Mouse (Mus musculus) hindbrain, embryonic 16.5 days (tissue): ENCODE measurements around the gene Iqgap2. TPM values are rescaled to one million over a fixed set of nuclear protein-coding genes. Genes with fewer than 3 reads are reported as not detected.

Experiments used
- ATAC-seq: fragments of 200-750 bp; cut with Nextera tagmentation; 2 replicates; pipeline ENCODE4 v1.8.0; 2017; ENCODE audit warnings: moderate TSS enrichment, moderate library complexity
- H3K27ac ChIP-seq: fragments of 300-500 bp; sonication (generic); 2 replicates; pipeline ENCODE4 v1.5.1; 2014; ENCODE audit warnings: low read depth, mild to moderate bottlenecking, control low read depth, low read length, moderate library complexity
- H3K27me3 ChIP-seq: fragments of 300-500 bp; sonication (generic); replicated peaks from 2 replicates; pipeline ENCODE4 v1.6.1; 2014; ENCODE audit warnings: low read length; ENCODE audit not compliant: control insufficient read depth, insufficient read depth
- H3K36me3 ChIP-seq: fragments of 300-500 bp; sonication (generic); 2 replicates; pipeline ENCODE4 v1.6.1; 2014; ENCODE audit warnings: mild to moderate bottlenecking, low read length, moderate library complexity, mixed read lengths; ENCODE audit not compliant: control insufficient read depth, insufficient read depth
- H3K4me1 ChIP-seq: fragments of 300-500 bp; sonication (generic); 2 replicates; pipeline ENCODE4 v1.6.1; 2014; ENCODE audit warnings: low read depth, low read length; ENCODE audit not compliant: control insufficient read depth, insufficient read depth
- H3K4me2 ChIP-seq: fragments of 300-500 bp; sonication (generic); 2 replicates; pipeline ENCODE4 v1.6.1; 2014; ENCODE audit warnings: mild to moderate bottlenecking, low read length, control low read depth, moderate library complexity
- H3K4me3 ChIP-seq: fragments of 300-500 bp; sonication (generic); 2 replicates; pipeline ENCODE4 v1.5.1; 2014; ENCODE audit warnings: mild to moderate bottlenecking, low read length, control low read depth, moderate library complexity
- H3K9ac ChIP-seq: fragments of 300-500 bp; sonication (generic); 2 replicates; pipeline ENCODE4 v1.6.1; 2014; ENCODE audit warnings: low read depth, mild to moderate bottlenecking, control low read depth, low read length, moderate library complexity
- H3K9me3 ChIP-seq: fragments of 300-500 bp; sonication (generic); 2 replicates; pipeline ENCODE4 v1.6.1; 2014; ENCODE audit warnings: mild to moderate bottlenecking, low read length, moderate library complexity; ENCODE audit not compliant: control insufficient read depth
- WGBS: fragments of 180-500 bp; shearing (Covaris S2); extraction: QIAGEN DNeasy Blood & Tissue Kit; methylation state at CpG from one replicate; pipeline ENCODE4 v1.1.7; 2014; 5-methylcytosine and 5-hydroxymethylcytosine counted together
- polyA plus RNA-seq: library from polyadenylated mRNA; unstranded; fragments of >200 nt; fragmentation: Nextera tagmentation; extraction: Ambion mirVana; gene quantifications from 2 replicates; pipeline ENCODE4 v1.2.1, GENCODE M21; 2015

Iqgap2 gene
- polyA plus RNA-seq, 1 experiment from 2014 or later: 3.5 TPM

DNA sequence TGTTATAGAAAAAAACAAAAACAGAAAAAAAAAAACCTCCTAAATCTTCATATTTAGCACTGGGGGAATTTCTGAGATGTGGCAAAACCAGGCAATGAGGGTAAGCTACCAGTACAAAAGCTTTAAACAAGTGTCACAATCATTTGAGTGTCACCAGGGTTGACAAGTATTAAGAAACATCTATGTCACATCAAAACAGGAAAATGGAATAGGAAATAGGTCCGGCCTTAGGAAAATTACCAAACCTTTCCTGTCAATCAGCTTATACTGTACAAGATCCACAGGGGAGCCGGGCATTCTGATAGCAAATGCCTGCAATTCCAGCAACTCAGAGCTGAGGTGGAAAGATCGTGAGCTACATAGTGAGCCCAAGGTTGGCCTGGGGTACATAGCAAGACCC, 46.8 kb downstream of the Iqgap2 start:
- no peak for ATAC-seq
- Histone ChIP-seq H3K4me2 (no peak overlapping the region), H3K9ac (no peak overlapping the region), H3K27ac (no peak overlapping the region), H3K4me1 (peaks cover 4% of the 10 kb centered on the region), H3K4me3 (no peak overlapping the region), H3K36me3 (no peaks in the 10 kb centered on the region), H3K9me3 (no peaks in the 10 kb centered on the region), H3K27me3 (no peaks in the 10 kb centered on the region)
- 81% methylated on average over 3 of the region's 3 CpGs for WGBS

GRCm38 (mm10) chr13:95843411-95844026, 48.2 kb downstream of the Iqgap2 start:
- H3K9ac ChIP-seq: no peak overlapping the region
- H3K4me3 ChIP-seq: no peak overlapping the region
- H3K36me3 ChIP-seq: no peaks in the 10 kb centered on the region
- 86% methylated on average over 9 of the region's 10 CpGs for WGBS
- H3K4me1 ChIP-seq: no peaks in the 10 kb centered on the region
- no peaks in the 10 kb centered on the region for H3K9me3 ChIP-seq
- H3K4me2 ChIP-seq: no peak overlapping the region
- ATAC-seq: no peak
- H3K27me3 ChIP-seq: no peaks in the 10 kb centered on the region
- no peak overlapping the region for H3K27ac ChIP-seq

- no peaks in the 10 kb centered on the region for H3K27me3 ChIP-seq
- H3K4me2 ChIP-seq: no peak overlapping the region
- no peak overlapping the region for H3K27ac ChIP-seq
- no peak for ATAC-seq
- no peaks in the 10 kb centered on the region for H3K9me3 ChIP-seq
- no peak overlapping the region for H3K9ac ChIP-seq
- H3K36me3 ChIP-seq: no peaks in the 10 kb centered on the region
- H3K4me3 ChIP-seq: no peak overlapping the region
- H3K4me1 ChIP-seq: no peaks in the 10 kb centered on the region
- WGBS: 82% methylated on average over 7 of the region's 7 CpGs
These were observed 48.9 kb downstream of the Iqgap2 start for GRCm38 (mm10) chr13:95842803-95843202.

DNA sequence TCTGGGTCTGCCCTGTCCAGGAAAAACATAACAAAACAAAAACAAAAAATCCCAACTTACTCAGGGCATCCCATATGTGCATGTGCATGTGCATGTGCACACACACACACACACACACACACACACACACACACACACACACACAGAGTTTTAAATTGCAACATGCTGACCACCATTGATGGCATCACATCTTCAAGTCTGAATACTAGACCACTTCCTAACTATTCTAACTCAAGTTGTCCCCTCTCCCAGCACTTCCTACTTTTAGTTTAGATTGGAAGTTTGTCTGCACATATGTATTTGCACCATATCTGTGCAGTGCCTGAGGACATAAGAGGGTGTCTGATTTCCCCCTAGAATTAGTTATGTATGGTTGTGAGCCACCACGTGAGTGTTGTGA, 49.8 kb downstream of the Iqgap2 start:
- no peak overlapping the region for H3K4me3 ChIP-seq
- H3K9me3 ChIP-seq: no peaks in the 10 kb centered on the region
- no peak overlapping the region for H3K4me2 ChIP-seq
- no peak overlapping the region for H3K27ac ChIP-seq
- no peaks in the 10 kb centered on the region for H3K36me3 ChIP-seq
- no peak for ATAC-seq
- no peak overlapping the region for H3K9ac ChIP-seq
- no peaks in the 10 kb centered on the region for H3K4me1 ChIP-seq
- no peaks in the 10 kb centered on the region for H3K27me3 ChIP-seq
- 95% methylated on average over 1 of the region's 1 CpGs for WGBS

DNA sequence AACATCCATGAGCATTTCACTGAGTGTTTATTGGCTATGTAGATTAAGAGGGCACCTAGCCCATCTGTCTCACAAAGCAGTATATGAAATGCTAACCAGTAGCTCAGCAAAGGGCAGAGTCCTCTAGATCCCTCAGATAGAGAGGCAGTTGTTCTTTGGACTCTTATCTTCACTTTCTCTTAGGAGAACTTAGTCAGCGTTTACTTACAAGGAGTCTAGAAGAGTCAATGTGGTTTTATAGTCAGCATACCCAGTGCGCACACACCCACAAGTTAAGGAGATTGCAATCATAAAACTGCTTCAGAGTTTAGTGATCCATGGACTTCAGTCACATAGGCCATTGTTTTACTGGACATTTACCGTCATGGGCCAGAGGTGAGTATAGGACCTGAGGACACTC, 54.8 kb downstream of the Iqgap2 start:
- 95% methylated on average over 3 of the region's 3 CpGs for WGBS
- no peak overlapping the region for H3K9ac ChIP-seq
- H3K4me1 ChIP-seq: no peaks in the 10 kb centered on the region
- no peak overlapping the region for H3K4me2 ChIP-seq
- ATAC-seq: no peak
- no peaks in the 10 kb centered on the region for H3K27me3 ChIP-seq
- no peaks in the 10 kb centered on the region for H3K36me3 ChIP-seq
- H3K27ac ChIP-seq: no peak overlapping the region
- no peak overlapping the region for H3K4me3 ChIP-seq
- H3K9me3 ChIP-seq: no peaks in the 10 kb centered on the region

DNA sequence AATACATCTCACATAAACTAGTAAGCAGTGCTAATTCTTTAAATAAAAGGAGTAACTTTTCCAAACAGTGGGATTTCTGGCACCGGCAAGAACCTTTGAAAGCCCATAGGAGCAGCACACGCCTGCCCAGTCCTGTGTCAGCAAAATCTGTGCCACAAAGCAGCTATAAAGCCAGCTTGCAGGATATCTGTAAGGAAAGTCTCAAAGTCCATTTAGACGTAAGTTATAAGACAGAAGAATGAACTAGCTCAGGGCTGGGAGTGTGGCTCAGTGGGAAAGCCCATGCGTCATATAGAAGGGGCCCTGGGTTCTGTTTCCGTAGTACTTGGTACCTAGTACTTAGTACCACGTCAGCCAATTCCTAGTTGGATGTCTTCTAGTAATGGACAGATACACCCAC, 58.2 kb downstream of the Iqgap2 start:
- no peak for ATAC-seq
- Histone ChIP-seq H3K4me1 (no peaks in the 10 kb centered on the region), H3K4me3 (no peak overlapping the region), H3K9me3 (no peaks in the 10 kb centered on the region), H3K4me2 (no peak overlapping the region), H3K9ac (no peak overlapping the region), H3K36me3 (no peaks in the 10 kb centered on the region), H3K27me3 (no peaks in the 10 kb centered on the region), H3K27ac (no peak overlapping the region)
- WGBS: 88% methylated on average over 6 of the region's 6 CpGs

GRCm38 (mm10) chr13:95832712-95833111, 59.0 kb downstream of the Iqgap2 start:
- Histone ChIP-seq H3K27ac (no peak overlapping the region), H3K9ac (no peak overlapping the region), H3K4me1 (no peaks in the 10 kb centered on the region), H3K27me3 (no peaks in the 10 kb centered on the region), H3K9me3 (no peaks in the 10 kb centered on the region), H3K36me3 (no peaks in the 10 kb centered on the region), H3K4me2 (no peak overlapping the region), H3K4me3 (no peak overlapping the region)
- ATAC-seq: no peak
- 13% methylated on average over 3 of the region's 3 CpGs for WGBS

GRCm38 (mm10) chr13:95831760-95832159, 60.0 kb downstream of the Iqgap2 start:
- Histone ChIP-seq H3K4me3 (no peak overlapping the region), H3K9me3 (no peaks in the 10 kb centered on the region), H3K4me1 (no peaks in the 10 kb centered on the region), H3K4me2 (no peak overlapping the region), H3K27me3 (no peaks in the 10 kb centered on the region), H3K9ac (no peak overlapping the region), H3K36me3 (no peaks in the 10 kb centered on the region), H3K27ac (no peak overlapping the region)
- no peak for ATAC-seq

DNA sequence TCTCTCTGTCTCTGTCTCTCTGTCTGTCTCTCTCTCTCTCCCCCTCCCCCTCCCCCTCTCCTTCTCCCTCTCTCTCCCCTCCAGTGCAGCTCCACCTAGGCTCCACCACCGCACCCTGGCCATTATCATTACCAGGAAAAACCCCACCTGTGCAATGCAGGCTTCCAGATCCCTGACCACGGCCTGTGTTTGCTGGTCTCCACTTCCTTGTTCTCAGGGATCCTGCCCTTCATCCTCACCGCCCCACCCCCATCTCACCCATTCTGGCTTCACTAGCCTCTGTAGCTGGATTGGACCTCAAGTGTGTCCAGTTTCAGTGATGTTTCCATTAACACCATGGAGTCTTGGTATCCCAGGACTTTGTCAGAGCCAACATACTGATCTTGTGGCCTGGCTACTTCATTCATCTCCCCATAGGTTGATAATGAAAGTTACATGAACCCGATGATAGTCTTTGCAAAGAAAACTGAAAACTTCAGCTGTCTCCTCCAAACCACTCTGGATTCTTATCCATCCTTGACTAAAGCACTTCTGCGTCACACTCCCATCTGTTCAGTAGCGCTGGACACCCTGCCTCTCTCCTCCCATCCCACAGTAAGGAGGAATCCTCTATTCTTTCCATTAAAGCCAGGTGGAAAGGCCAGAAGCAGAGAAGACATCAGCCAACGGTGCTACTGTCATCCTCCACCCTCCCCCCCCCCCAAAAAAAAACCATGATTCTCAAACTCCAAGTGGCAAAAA, 62.1 kb downstream of the Iqgap2 start:
- Histone ChIP-seq H3K4me1 (no peaks in the 10 kb centered on the region), H3K9ac (no peak overlapping the region), H3K4me3 (no peak overlapping the region), H3K4me2 (no peak overlapping the region), H3K27me3 (no peaks in the 10 kb centered on the region), H3K36me3 (no peaks in the 10 kb centered on the region), H3K27ac (no peak overlapping the region), H3K9me3 (no peaks in the 10 kb centered on the region)
- 96% methylated on average over 7 of the region's 7 CpGs for WGBS
- ATAC-seq: no peak
